Mouse (Mus musculus): ENCODE measurements around the gene Dnajc30. TPM values are rescaled to one million over a fixed set of nuclear protein-coding genes. Genes with fewer than 3 reads are reported as not detected.

The Dnajc30 gene
- total and polyA plus RNA-seq, 2 experiments from 2014 or later = 21.4 to 52.8 TPM

GRCm38 (mm10) chr5:135076368-135076767 lies 12.4 kb downstream of the Dnajc30 start:
- no peak for ATAC-seq (ENCODE audit: low FRiP score)
- peak overlapping the region; percentile 100; the same call in 1 of the 2 replicates for H3K9ac ChIP-seq (replicated peaks; ENCODE audit: low read length, poor library complexity, severe bottlenecking)
- H3K27me3 ChIP-seq (ENCODE audit: insufficient read depth, low read length) = no peaks in the 10 kb centered on the region
- H3K4me3 ChIP-seq (ENCODE audit: low read depth, low read length) = peak overlapping the region; percentile 98
- H3K4me2 ChIP-seq (ENCODE audit: low read depth, low read length, poor library complexity, severe bottlenecking) = peak overlapping the region; percentile 76
- WGBS = 93% methylated on average over 14 of the region's 14 CpGs
- H3K36me3 ChIP-seq (ENCODE audit: insufficient read depth, low read length) = peaks cover 21% of the 10 kb centered on the region
- no peaks in the 10 kb centered on the region for H3K9me3 ChIP-seq (ENCODE audit: low read length)
- H3K4me1 ChIP-seq (ENCODE audit: insufficient read depth, low read length) = no peaks in the 10 kb centered on the region
- no peak overlapping the region for H3K27ac ChIP-seq (ENCODE audit: low read depth, low read length)
- no peak for DNase-seq (ENCODE audit: low spot score)
- TF ChIP-seq CTCF (IDR thresholded peaks at IDR 0.05) = no peak

GRCm38 (mm10) chr5:135076931-135077505 lies 13.0 kb downstream of the Dnajc30 start:
- 13% methylated on average over 14 of the region's 14 CpGs for WGBS

GRCm38 (mm10) chr5:135077564-135078481 lies 13.8 kb downstream of the Dnajc30 start, which contains the start of gene Vps37d:
Vps37d (minus strand) TSS chr5:135078266.
- H3K9ac ChIP-seq (replicated peaks; ENCODE audit: low read length, poor library complexity, severe bottlenecking) = peak within 1 kb of the TSS; percentile 100
- WGBS = 2% methylated on average over 57 of the region's 83 CpGs
- ATAC-seq (ENCODE audit: low FRiP score) = peak; percentile 85
- peaks cover 14% of the 10 kb centered on the region; the same call in 1 of the 2 replicates for H3K36me3 ChIP-seq (ENCODE audit: insufficient read depth, low read length)
- DNase-seq (ENCODE audit: low spot score) = peak; percentile 91
- H3K4me1 ChIP-seq (ENCODE audit: insufficient read depth, low read length) = no peaks in the 10 kb centered on the region
- H3K27me3 ChIP-seq (ENCODE audit: insufficient read depth, low read length) = no peaks in the 10 kb centered on the region
- H3K9me3 ChIP-seq (ENCODE audit: low read length) = no peaks in the 10 kb centered on the region
- peak within 1 kb of the TSS; percentile 76 for H3K4me2 ChIP-seq (ENCODE audit: low read depth, low read length, poor library complexity, severe bottlenecking)
- peak within 1 kb of the TSS; percentile 98 for H3K4me3 ChIP-seq (ENCODE audit: low read depth, low read length)
- peak; percentile 83 for TF ChIP-seq CTCF (IDR thresholded peaks at IDR 0.05)
- H3K27ac ChIP-seq (ENCODE audit: low read depth, low read length) = peak within 1 kb of the TSS; percentile 92

More at GRCm38 (mm10) chr5:135076931-135077505, 13.0 kb downstream of the Dnajc30 start:
- no peaks in the 10 kb centered on the region for H3K9me3 ChIP-seq (ENCODE audit: low read length)
- no peak for TF ChIP-seq CTCF (IDR thresholded peaks at IDR 0.05)
- peak; percentile 45 for ATAC-seq (ENCODE audit: low FRiP score)
- peak; percentile 74 for DNase-seq (ENCODE audit: low spot score)
- H3K4me1 ChIP-seq (ENCODE audit: insufficient read depth, low read length) = no peaks in the 10 kb centered on the region
- peak overlapping the region; percentile 92 for H3K27ac ChIP-seq (ENCODE audit: low read depth, low read length)
- H3K4me3 ChIP-seq (ENCODE audit: low read depth, low read length) = peak overlapping the region; percentile 98
- H3K9ac ChIP-seq (replicated peaks; ENCODE audit: low read length, poor library complexity, severe bottlenecking) = peak overlapping the region; percentile 100
- H3K4me2 ChIP-seq (ENCODE audit: low read depth, low read length, poor library complexity, severe bottlenecking) = peak overlapping the region; percentile 76
- no peaks in the 10 kb centered on the region for H3K27me3 ChIP-seq (ENCODE audit: insufficient read depth, low read length)
- H3K36me3 ChIP-seq (ENCODE audit: insufficient read depth, low read length) = peaks cover 21% of the 10 kb centered on the region

- Histone ChIP-seq H3K4me3 (ENCODE audit: low read depth, low read length) (peak overlapping the region; percentile 98), H3K9me3 (ENCODE audit: low read length) (no peaks in the 10 kb centered on the region), H3K27me3 (ENCODE audit: insufficient read depth, low read length) (no peaks in the 10 kb centered on the region), H3K4me2 (ENCODE audit: low read depth, low read length, poor library complexity, severe bottlenecking) (peak overlapping the region; percentile 76), H3K36me3 (ENCODE audit: insufficient read depth, low read length) (peaks cover 10% of the 10 kb centered on the region; the same call in 1 of the 2 replicates), H3K4me1 (ENCODE audit: insufficient read depth, low read length) (no peaks in the 10 kb centered on the region), H3K9ac (replicated peaks; ENCODE audit: low read length, poor library complexity, severe bottlenecking) (peak overlapping the region; percentile 100), H3K27ac (ENCODE audit: low read depth, low read length) (peak overlapping the region; percentile 92; the same call in 1 of the 2 replicates)
- DNase-seq (ENCODE audit: low spot score) = peak; percentile 70
- no peak for TF ChIP-seq CTCF (IDR thresholded peaks at IDR 0.05)
- WGBS = 1% methylated on average over 11 of the region's 11 CpGs
- ATAC-seq (ENCODE audit: low FRiP score) = no peak
Observed at GRCm38 (mm10) chr5:135078482-135078810, 14.4 kb downstream of the Dnajc30 start.

GRCm38 (mm10) chr5:135079578-135079977 lies 15.6 kb downstream of the Dnajc30 start:
- Histone ChIP-seq H3K9me3 (ENCODE audit: low read length) (no peaks in the 10 kb centered on the region), H3K4me1 (ENCODE audit: insufficient read depth, low read length) (no peaks in the 10 kb centered on the region), H3K27me3 (ENCODE audit: insufficient read depth, low read length) (no peaks in the 10 kb centered on the region; the same call in 1 of the 2 replicates), H3K4me3 (ENCODE audit: low read depth, low read length) (no peak overlapping the region), H3K27ac (ENCODE audit: low read depth, low read length) (no peak overlapping the region), H3K36me3 (ENCODE audit: insufficient read depth, low read length) (no peaks in the 10 kb centered on the region), H3K9ac (replicated peaks; ENCODE audit: low read length, poor library complexity, severe bottlenecking) (no peak overlapping the region), H3K4me2 (ENCODE audit: low read depth, low read length, poor library complexity, severe bottlenecking) (no peak overlapping the region)
- no peak for DNase-seq (ENCODE audit: low spot score)
- no peak for ATAC-seq (ENCODE audit: low FRiP score)
- no peak for TF ChIP-seq CTCF (IDR thresholded peaks at IDR 0.05)
- WGBS = 98% methylated on average over 2 of the region's 2 CpGs

All from midbrain, postnatal 0 days (tissue).